Mouse (Mus musculus) heart, embryonic 16.5 days (tissue): ENCODE measurements at regions not wholly inside any gene's neighbourhood (a gene's known extent, or its start where the extent isn't known, plus 50 kb on each side); places are given as distances from the start of the nearest gene placed in this dataset. TPM values are rescaled to one million over a fixed set of nuclear protein-coding genes. Genes with fewer than 3 reads are reported as not detected.

ENCODE experiments used
- microRNA-seq: library from miRNA; unstranded; fragments of <30 nt; microRNA quantifications from one replicate; pipeline ENCODE4, GENCODE M21; 2017

Small RNA genes lying in the stretch of these regions (microRNA-seq; reads per million reads assigned to microRNA genes)
- gene Gm26042 = not detected
